Mouse (Mus musculus) E14TG2a.4 (cell line): ENCODE results near the gene Ltbp3.

Source experiments
- CTCF ChIP-seq: conservative IDR thresholded peaks from 2 replicates; pipeline ENCODE4 v1.5.1; 2014; ENCODE audit warnings: low read length
- NANOG ChIP-seq: IDR thresholded peaks from 2 replicates; pipeline ENCODE4 v1.6.1; 2014; ENCODE audit warnings: borderline replicate concordance, low read length, mixed read lengths

GRCm38 (mm10) chr19:5786441-5787114, 45.9 kb downstream of the Ltbp3 start:
- TF ChIP-seq CTCF, result peak; percentile 84
- TF ChIP-seq NANOG, result no peak
